Mouse (Mus musculus): ENCODE measurements around the gene Zfp507. TPM values are rescaled to one million over a fixed set of nuclear protein-coding genes. Genes with fewer than 3 reads are reported as not detected.

Gene Zfp507
- polyA plus RNA-seq, 1 experiment from 2014 or later: 19.1 TPM

DNA sequence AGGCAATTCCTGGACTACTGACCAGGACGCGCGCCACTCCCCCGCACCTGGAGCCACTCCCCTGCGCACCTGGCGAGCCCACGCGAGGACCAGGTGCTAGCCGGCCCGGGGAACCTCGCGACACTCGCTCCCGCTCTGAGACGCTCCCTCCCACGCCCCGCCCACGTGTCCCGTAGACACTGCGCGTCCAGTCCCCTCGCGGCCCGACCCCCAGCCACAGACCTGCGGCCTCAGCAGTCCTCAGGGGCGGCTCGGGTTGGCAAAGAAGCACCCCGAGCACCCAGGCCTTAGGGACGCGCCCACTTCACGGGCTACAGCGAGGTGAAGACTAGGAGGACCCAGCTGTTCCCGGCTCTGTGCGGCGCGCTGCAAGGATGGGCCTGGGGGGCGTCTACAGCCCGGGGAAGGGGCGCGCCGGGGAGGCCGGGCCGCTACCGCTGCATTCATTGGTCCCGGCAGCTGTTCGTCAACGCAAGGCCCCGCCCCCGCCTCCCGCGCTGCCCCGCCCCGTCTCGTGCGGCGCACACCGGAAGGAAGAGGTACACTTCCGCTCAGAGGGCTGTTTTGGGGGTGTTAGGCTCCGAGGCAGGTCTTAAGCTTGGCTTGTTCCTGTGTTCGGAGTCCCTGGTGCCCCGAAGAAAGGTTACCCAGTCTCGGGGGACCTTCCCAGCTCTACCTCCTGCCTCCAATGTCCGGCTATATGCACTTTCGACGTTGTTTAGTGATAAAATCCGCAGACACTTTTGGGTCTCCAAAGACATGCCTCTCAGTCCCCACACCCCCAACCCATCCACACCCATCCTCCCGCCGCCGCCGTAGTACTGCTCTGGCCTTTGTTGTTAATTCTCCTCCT is 48.5 kb downstream of the Zfp507 start, which contains the start of gene Dpy19l3:
Gene Dpy19l3 (minus strand): TSS at position 422 of the 853 bp plus-strand sequence.
- no peak for TF ChIP-seq CTCF (IDR thresholded peaks at IDR 0.05)
- CTCF ChIA-PET: interaction anchor here (1.1 to 1.8 kb wide), 2 partner anchors 14 to 24 kb away, joined by 3 to 4 read pairs; no protein-coding TSS in a partner anchor
- in situ Hi-C loops (cut with MboI; ENCODE audit: low pct_unique_long_range_greater_than_20kb): no loop called here
- ATAC-seq: peak; percentile 95
- H3K27me3 ChIP-seq: no peaks in the 10 kb centered on the region
- POLR2A ChIA-PET: interaction anchor here (1.0 kb wide), 1 partner anchor 8 kb away, joined by 3 read pairs; no protein-coding TSS in a partner anchor
- DNase-seq (ENCODE audit: low read depth, low spot score): no peak

DNA sequence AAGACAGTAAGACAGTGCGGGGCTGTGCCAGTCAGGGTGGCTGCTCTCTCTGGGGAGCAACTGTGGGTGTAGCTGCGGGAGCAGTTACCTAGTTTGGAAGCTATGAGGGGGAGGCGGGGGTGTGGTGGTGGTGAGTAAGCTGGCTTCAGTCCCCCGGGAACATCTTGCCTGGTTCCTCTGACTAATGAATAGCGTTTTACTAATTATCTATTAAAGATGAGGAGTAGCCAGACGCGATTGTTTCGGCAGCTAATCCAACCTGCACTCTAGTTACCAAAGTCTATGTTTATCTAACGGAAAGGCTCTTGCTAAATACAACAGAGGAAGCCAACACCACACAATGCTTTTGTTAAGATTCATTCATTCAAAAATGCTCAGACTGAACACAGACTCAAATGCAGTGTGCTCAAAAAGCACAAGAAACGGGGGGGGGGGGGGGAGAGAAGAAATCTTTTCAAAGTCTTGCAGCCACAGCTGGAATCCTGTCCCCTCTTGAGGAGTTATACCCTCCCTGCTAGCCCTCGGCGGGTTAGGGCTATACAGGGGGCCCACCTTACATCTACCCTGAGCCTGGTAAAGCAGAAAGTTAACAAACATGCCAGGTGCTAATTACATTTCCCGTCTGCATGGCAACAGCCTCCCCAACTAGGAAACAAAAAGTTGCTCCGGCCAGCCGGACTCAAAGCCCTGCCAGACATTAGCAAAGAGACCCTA is 49.3 kb downstream of the Zfp507 start:
- in situ Hi-C loops (cut with MboI; ENCODE audit: low pct_unique_long_range_greater_than_20kb): no loop called here
- peak; percentile 3 for ATAC-seq
- DNase-seq (ENCODE audit: low read depth, low spot score): no peak
- POLR2A ChIA-PET: interaction anchor here (0.6 kb wide), 1 partner anchor 27 kb away, joined by 9 read pairs; no protein-coding TSS in a partner anchor
- no peaks in the 10 kb centered on the region for H3K27me3 ChIP-seq
- no peak for TF ChIP-seq CTCF (IDR thresholded peaks at IDR 0.05)
- CTCF ChIA-PET: interaction anchor here (0.9 kb wide), 1 partner anchor 8 kb away, joined by 4 read pairs; no protein-coding TSS in a partner anchor

DNA sequence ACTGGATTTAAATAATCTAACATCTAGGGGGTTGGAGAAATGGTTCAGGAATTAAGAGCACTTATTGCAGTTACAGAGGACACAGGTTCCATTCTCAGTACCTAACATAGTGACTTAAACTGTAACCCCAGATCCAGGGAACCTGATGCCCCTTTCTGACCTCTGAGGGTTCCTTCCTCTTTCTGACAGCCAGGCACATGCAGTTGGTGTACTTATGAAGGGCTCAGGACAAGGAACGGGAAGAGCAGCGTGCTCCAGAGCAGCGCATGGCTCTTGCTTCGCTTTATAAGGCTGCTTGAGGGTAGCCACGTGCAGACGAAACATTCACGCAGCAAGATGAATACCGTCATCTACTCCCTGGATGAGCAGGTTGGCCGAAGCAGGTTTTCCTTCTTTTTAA is 51.9 kb downstream of the Zfp507 start:
- H3K27me3 ChIP-seq: no peaks in the 10 kb centered on the region
- no peak for TF ChIP-seq CTCF (IDR thresholded peaks at IDR 0.05)
- CTCF ChIA-PET: no interaction called here
- DNase-seq (ENCODE audit: low read depth, low spot score) (no peak), ATAC-seq (no peak)
- in situ Hi-C loops (cut with MboI; ENCODE audit: low pct_unique_long_range_greater_than_20kb): no loop called here
- POLR2A ChIA-PET: no interaction called here

DNA sequence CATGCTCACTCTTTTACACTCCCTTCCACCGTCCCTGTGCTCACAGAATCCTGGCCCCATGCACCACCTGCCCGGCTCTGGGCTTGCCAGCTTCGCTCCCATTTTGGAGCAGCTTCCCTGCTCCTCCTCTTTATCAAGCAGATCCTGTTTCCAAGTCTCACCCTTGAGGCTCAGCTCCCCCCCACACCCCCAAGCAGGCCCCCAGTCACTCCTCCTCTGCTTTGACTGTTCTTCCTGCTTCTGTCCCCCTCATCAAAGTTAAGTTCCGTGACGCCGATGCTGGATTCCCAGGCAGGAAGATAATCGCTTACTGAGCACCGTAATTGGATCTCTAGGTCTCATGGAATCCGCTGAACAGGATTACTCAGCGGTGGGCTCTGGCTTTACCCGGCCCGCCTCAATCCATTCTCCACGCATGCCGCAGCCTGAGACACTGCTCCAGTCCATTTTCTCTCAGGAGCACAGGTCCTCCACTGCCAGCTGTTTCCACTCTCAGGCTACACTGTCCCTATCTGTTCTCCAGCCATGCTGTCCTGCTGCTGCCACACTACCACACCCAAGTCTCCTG is 55.3 kb downstream of the Zfp507 start:
- TF ChIP-seq CTCF (IDR thresholded peaks at IDR 0.05): no peak
- no peak for DNase-seq (ENCODE audit: low read depth, low spot score)
- H3K27me3 ChIP-seq: no peaks in the 10 kb centered on the region
- ATAC-seq: no peak
- ChIA-PET CTCF (no interaction called here), POLR2A (no interaction called here)
- in situ Hi-C loops (cut with MboI; ENCODE audit: low pct_unique_long_range_greater_than_20kb): no loop called here

DNA sequence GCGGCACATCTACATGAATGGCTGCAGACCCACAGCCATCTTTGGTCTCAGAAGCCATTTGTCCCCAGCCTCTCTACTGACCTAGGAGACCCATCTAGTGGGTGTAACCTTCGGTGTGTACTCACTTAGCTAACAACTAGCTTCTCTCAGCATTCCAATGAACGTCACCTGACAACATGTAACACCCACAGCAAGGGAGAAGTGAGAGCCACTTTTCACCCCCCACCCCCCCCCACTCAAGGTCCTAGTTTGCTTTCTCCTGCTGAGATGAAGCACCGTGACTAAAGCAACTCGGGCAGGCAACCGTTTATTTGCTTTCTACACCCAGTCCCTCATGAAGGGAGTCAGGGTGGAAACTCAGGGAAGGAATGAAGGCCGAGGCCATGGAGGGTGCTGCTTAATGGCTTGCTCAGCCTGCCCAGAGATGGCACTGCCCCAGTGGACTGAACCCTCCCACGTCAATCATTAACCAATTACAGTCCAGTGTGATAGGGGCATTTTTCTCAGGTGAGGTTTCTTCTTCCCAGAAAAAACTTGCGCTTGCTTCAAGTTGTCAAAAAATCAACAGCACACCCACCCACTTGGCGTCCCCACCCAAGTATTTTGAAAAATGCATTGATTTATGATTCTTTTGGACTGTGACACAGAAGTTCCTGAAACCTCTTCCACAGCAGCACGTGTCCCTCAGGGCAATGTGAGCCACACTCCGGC is 56.0 kb downstream of the Zfp507 start:
- ATAC-seq: no peak
- no peak for TF ChIP-seq CTCF (IDR thresholded peaks at IDR 0.05)
- H3K27me3 ChIP-seq: no peaks in the 10 kb centered on the region
- no peak for DNase-seq (ENCODE audit: low read depth, low spot score)
- in situ Hi-C loops (cut with MboI; ENCODE audit: low pct_unique_long_range_greater_than_20kb): no loop called here
- CTCF ChIA-PET: interaction anchor here (1.5 kb wide), 1 partner anchor 16 kb away, joined by 4 read pairs; no protein-coding TSS in a partner anchor
- POLR2A ChIA-PET: interaction anchor here (1.1 kb wide), 1 partner anchor 8 kb away, joined by 3 read pairs; the partner anchor contains the start of gene Dpy19l3

DNA sequence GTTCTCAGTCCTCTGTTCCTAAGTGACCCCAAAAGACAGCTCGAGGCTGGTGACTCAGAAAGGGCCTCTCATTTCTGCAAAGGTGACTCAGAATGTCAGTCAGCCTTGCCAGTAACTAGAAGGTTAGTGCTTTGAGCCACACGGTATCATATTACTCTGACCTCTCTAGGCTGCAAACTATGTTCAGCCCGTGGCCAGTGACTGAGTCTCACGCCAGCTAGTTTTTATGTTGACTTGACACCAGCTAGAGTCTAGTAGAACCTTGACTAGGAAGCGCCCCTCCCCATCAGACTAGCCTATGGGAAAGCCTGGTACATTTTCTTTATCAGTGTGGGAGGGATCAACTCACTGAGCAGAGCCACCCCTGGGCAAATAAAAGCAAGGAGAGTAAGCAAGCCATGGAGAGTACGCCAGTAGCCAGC is 57.5 kb downstream of the Zfp507 start:
- TF ChIP-seq CTCF (IDR thresholded peaks at IDR 0.05): no peak
- DNase-seq (ENCODE audit: low read depth, low spot score) (peak; percentile 83), ATAC-seq (peak; percentile 97)
- no peaks in the 10 kb centered on the region for H3K27me3 ChIP-seq
- in situ Hi-C loops (cut with MboI; ENCODE audit: low pct_unique_long_range_greater_than_20kb): no loop called here
- CTCF ChIA-PET: interaction anchor here (1.4 to 1.5 kb wide), 2 partner anchors 8 to 18 kb away, joined by 4 read pairs; no protein-coding TSS in a partner anchor
- POLR2A ChIA-PET: interaction anchor here (0.7 kb wide), 1 partner anchor 86 kb away, joined by 3 read pairs; no protein-coding TSS in a partner anchor

DNA sequence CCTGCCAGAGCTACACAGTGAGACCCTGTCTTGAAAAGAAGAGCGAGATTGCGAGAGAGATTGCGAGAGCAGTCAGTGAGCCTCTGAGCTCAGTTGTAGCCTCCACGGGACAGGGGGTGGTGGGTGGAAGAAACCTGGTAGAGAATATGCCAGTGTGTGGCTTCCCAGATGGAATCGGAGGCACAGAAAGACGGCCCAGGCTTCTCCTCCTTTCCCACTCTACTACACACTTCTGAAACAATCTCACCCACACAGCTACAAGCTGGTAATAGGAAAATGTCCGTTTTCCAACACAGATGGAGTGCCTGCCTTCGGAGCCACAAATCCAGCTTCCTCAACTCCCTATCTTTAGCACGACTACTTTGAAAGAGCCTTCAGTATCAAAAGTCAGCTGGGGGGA is 58.0 kb downstream of the Zfp507 start:
- no peak for DNase-seq (ENCODE audit: low read depth, low spot score)
- in situ Hi-C loops (cut with MboI; ENCODE audit: low pct_unique_long_range_greater_than_20kb): no loop called here
- ChIA-PET POLR2A (interaction anchor here (0.7 kb wide), 1 partner anchor 86 kb away, joined by 3 read pairs; no protein-coding TSS in a partner anchor), CTCF (interaction anchor here (0.9 to 1.8 kb wide), 3 partner anchors 8 to 116 kb away, joined by 3 to 4 read pairs (median 4); no protein-coding TSS in a partner anchor)
- ATAC-seq: no peak
- no peak for TF ChIP-seq CTCF (IDR thresholded peaks at IDR 0.05)
- H3K27me3 ChIP-seq: no peaks in the 10 kb centered on the region

DNA sequence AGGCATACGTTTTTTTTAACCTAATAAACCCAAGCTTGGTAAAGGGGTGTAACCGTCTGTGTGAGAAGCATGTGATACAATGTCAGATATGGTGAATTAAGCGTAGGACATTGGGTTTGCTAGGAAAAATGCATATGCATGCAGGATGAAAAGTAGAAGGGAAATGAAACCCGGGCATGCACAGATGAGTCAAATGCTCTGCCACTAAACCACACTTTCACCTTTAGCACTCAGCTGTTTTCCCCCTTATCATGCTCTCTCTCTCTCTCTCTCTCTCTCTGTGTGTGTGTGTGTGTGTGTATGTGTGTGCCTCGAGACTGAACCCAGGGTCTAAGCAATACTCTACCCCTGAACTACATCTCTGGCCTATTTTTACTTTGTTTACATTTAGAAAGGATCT is 60.5 kb downstream of the Zfp507 start:
- in situ Hi-C loops (cut with MboI; ENCODE audit: low pct_unique_long_range_greater_than_20kb): no loop called here
- DNase-seq (ENCODE audit: low read depth, low spot score) (no peak), ATAC-seq (no peak)
- TF ChIP-seq CTCF (IDR thresholded peaks at IDR 0.05): no peak
- ChIA-PET CTCF (no interaction called here), POLR2A (no interaction called here)
- H3K27me3 ChIP-seq: no peaks in the 10 kb centered on the region

DNA sequence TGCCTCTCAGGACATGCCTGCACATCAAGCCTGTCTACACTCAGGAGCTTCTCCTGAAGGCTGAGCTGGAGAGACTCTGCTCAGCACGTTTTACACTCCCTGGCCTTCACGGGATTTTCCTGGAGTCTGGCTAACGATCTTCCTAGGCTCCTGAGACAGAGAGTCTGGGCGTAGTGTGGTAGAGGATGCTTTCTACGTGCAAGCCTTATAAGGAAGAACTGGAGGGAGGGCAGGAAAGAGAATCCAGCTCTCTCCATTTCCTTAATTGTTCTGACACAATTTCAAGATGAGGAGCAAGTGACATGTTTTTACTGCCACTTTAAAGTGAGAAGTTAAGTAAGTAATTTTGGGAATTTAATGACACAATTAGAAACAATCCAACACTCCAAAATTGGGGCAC is 60.9 kb downstream of the Zfp507 start:
- CTCF ChIA-PET: no interaction called here
- POLR2A ChIA-PET: no interaction called here
- in situ Hi-C loops (cut with MboI; ENCODE audit: low pct_unique_long_range_greater_than_20kb): no loop called here
- ATAC-seq (no peak), DNase-seq (ENCODE audit: low read depth, low spot score) (no peak)
- no peak for TF ChIP-seq CTCF (IDR thresholded peaks at IDR 0.05)
- no peaks in the 10 kb centered on the region for H3K27me3 ChIP-seq
